Mouse (Mus musculus) liver, embryonic 11.5 days (tissue): Measurements from ENCODE around the gene Cnot1. TPM values are rescaled to one million over a fixed set of nuclear protein-coding genes. Genes with fewer than 3 reads are reported as not detected.

Experiments used
- ATAC-seq: fragments of 200-750 bp; cut with Nextera tagmentation; replicated peaks from 2 replicates; pipeline ENCODE4 v1.8.0; 2017; ENCODE audit warnings: moderate number of reproducible peaks, mild to moderate bottlenecking, moderate TSS enrichment, moderate library complexity; ENCODE audit not compliant: low FRiP score
- DNase-seq: peaks from one replicate; pipeline ENCODE4 v3.0.0-alpha.2; 2017; ENCODE audit warnings: low spot score
- H3K27ac ChIP-seq: fragments of 300-500 bp; sonication (generic); 2 replicates; pipeline ENCODE4 v1.5.1; 2014; ENCODE audit warnings: mild to moderate bottlenecking, low read depth, low read length, control low read depth
- H3K27me3 ChIP-seq: fragments of 300-500 bp; sonication (generic); replicated peaks from 2 replicates; pipeline ENCODE4 v1.6.1; 2014; ENCODE audit warnings: low read length, mixed read lengths; ENCODE audit not compliant: control insufficient read depth, insufficient read depth
- H3K36me3 ChIP-seq: fragments of 300-500 bp; sonication (generic); 2 replicates; pipeline ENCODE4 v1.6.1; 2014; ENCODE audit warnings: mild to moderate bottlenecking, low read length, moderate library complexity, mixed read lengths; ENCODE audit not compliant: control insufficient read depth, insufficient read depth
- H3K4me1 ChIP-seq: fragments of 300-500 bp; sonication (generic); replicated peaks from 2 replicates; pipeline ENCODE4 v1.6.1; 2014; ENCODE audit warnings: low read length, mixed read lengths; ENCODE audit not compliant: control insufficient read depth, insufficient read depth
- H3K4me2 ChIP-seq: fragments of 300-500 bp; sonication (generic); 2 replicates; pipeline ENCODE4 v1.6.1; 2014; ENCODE audit warnings: mild to moderate bottlenecking, control low read depth, moderate library complexity
- H3K4me3 ChIP-seq: fragments of 300-500 bp; sonication (generic); 2 replicates; pipeline ENCODE4 v1.5.1; 2014; ENCODE audit warnings: low read depth, low read length, control low read depth
- H3K9ac ChIP-seq: fragments of 300-500 bp; sonication (generic); 2 replicates; pipeline ENCODE4 v1.6.1; 2014; ENCODE audit warnings: low read depth, low read length, control low read depth
- H3K9me3 ChIP-seq: fragments of 300-500 bp; sonication (generic); 2 replicates; pipeline ENCODE4 v1.6.1; 2016; ENCODE audit warnings: low read length, inconsistent platforms, mixed read lengths; ENCODE audit not compliant: control insufficient read depth
- WGBS: fragments of 180-500 bp; shearing (Covaris S2); extraction: QIAGEN DNeasy Blood & Tissue Kit; methylation state at CpG from one replicate; pipeline ENCODE4 v1.1.7; 2014; 5-methylcytosine and 5-hydroxymethylcytosine counted together
- microRNA-seq: library from miRNA; unstranded; fragments of <30 nt; microRNA quantifications from one replicate; pipeline ENCODE4, GENCODE M21; 2017; ENCODE audit warnings: borderline number of aligned reads
- polyA plus RNA-seq: library from polyadenylated mRNA; unstranded; fragments of >200 nt; fragmentation: Nextera tagmentation; extraction: Ambion mirVana; gene quantifications from 2 replicates; pipeline ENCODE4 v1.2.1, GENCODE M21; 2014

Cnot1 gene
- polyA plus RNA-seq, 1 experiment from 2014 or later, result 94.4 TPM

- Histone ChIP-seq H3K4me1 (peaks cover 3% of the 10 kb centered on the region; the same call in 1 of the 2 replicates), H3K9me3 (no peaks in the 10 kb centered on the region), H3K36me3 (no peaks in the 10 kb centered on the region), H3K4me2 (peak within 1 kb of the TSS; percentile 80), H3K27me3 (peaks cover 83% of the 10 kb centered on the region), H3K4me3 (peak within 1 kb of the TSS; percentile 48), H3K9ac (no peak within 1 kb of the TSS), H3K27ac (no peak within 1 kb of the TSS)
- DNase-seq (no peak), ATAC-seq (no peak)
- 39% methylated on average over 9 of the region's 9 CpGs for WGBS
These were observed 130.6 kb downstream of the Cnot1 start, which contains the start of gene Ndrg4 for GRCm38 (mm10) chr8:95676631-95677030. TSS of gene Ndrg4 (plus strand) at chr8:95676980.

GRCm38 (mm10) chr8:95672811-95673210 is 134.5 kb downstream of the Cnot1 start:
- ATAC-seq (no peak), DNase-seq (no peak)
- Histone ChIP-seq H3K36me3 (no peaks in the 10 kb centered on the region), H3K27ac (no peak overlapping the region), H3K9ac (no peak overlapping the region), H3K9me3 (no peaks in the 10 kb centered on the region), H3K4me3 (no peak overlapping the region), H3K4me1 (peaks cover 3% of the 10 kb centered on the region; the same call in 1 of the 2 replicates), H3K27me3 (peaks cover 48% of the 10 kb centered on the region), H3K4me2 (no peak overlapping the region)
- WGBS, result 59% methylated on average over 5 of the region's 5 CpGs

GRCm38 (mm10) chr8:95671861-95672260 is 135.4 kb downstream of the Cnot1 start:
- ATAC-seq (no peak), DNase-seq (no peak)
- Histone ChIP-seq H3K27me3 (peaks cover 39% of the 10 kb centered on the region), H3K9me3 (no peaks in the 10 kb centered on the region), H3K9ac (no peak overlapping the region), H3K4me3 (no peak overlapping the region), H3K36me3 (no peaks in the 10 kb centered on the region), H3K4me2 (no peak overlapping the region), H3K27ac (no peak overlapping the region), H3K4me1 (0 out of 2 replicates have a peak, but pooled peaks cover 3% of the 10 kb centered on the region)
- WGBS, result 79% methylated on average over 6 of the region's 6 CpGs

- Histone ChIP-seq H3K4me3 (no peak overlapping the region), H3K9me3 (no peaks in the 10 kb centered on the region), H3K4me1 (0 out of 2 replicates have a peak, but pooled peaks cover 3% of the 10 kb centered on the region), H3K36me3 (no peaks in the 10 kb centered on the region), H3K9ac (no peak overlapping the region), H3K27me3 (peaks cover 21% of the 10 kb centered on the region), H3K4me2 (no peak overlapping the region), H3K27ac (no peak overlapping the region)
- ATAC-seq (no peak), DNase-seq (no peak)
- WGBS, result 77% methylated on average over 2 of the region's 2 CpGs
These were observed 137.3 kb downstream of the Cnot1 start for GRCm38 (mm10) chr8:95669967-95670366.

Small RNA genes lying within 50 kb of the gene (microRNA-seq; reads per million reads assigned to microRNA genes)
- gene Mir7073, result 5.3 reads per million, percentile 13 among the genes with 10 or more reads in this experiment

Other genes starting within 250 kb of the Cnot1 start
- gene Prss54, start 231.1 kb downstream of the Cnot1 start, polyA plus RNA-seq, result not detected in 2 replicates
- 19.6 and 21.8 TPM in 2 replicates for gene Gins3, start 174.0 kb downstream of the Cnot1 start, polyA plus RNA-seq
- gene Ndrg4, start 130.5 kb downstream of the Cnot1 start, polyA plus RNA-seq, result 3.8 and 4.7 TPM in 2 replicates
- 34.1 and 36.0 TPM in 2 replicates for gene Setd6, start 91.6 kb downstream of the Cnot1 start, polyA plus RNA-seq
- gene Sap18b, start 17.9 kb upstream of the Cnot1 start, polyA plus RNA-seq, result 458 and 484 TPM in 2 replicates
- 13.8 and 14.8 TPM in 2 replicates for gene Slc38a7, start 46.1 kb upstream of the Cnot1 start, polyA plus RNA-seq
- gene Got2, start 81.1 kb upstream of the Cnot1 start, polyA plus RNA-seq, result 153 and 158 TPM in 2 replicates